Mouse (Mus musculus): Measurements from ENCODE around the gene Kcne2.

DNA sequence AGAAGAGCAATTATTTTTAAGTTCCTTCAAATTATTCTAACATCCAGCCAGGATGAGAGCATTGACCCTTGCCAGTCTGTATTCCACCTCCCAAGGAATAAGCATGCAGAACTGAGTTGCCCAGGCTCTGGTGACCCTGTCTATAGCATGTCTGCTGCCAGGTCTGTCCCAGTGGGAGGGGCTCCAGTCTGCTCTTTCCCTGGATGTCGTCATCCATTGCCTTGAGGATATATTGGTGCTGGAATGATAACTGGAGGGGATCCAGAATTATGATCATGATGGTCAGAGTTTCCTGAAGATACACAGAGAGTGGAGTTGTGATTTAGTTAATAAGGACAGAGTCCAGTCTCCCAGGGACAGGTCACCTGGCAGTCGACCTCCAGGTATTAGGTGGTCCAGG is 45.2 kb upstream of the Kcne2 start:
- TF ChIP-seq CTCF (IDR thresholded peaks at IDR 0.05; ENCODE audit: extremely low read depth, insufficient read depth, insufficient read length, insufficient replicate concordance) (no peak), POLR2A (IDR thresholded peaks at IDR 0.05; ENCODE audit: low read depth, low read length) (no peak)

Data from spleen, adult 2 months (tissue).